Mouse (Mus musculus) olfactory bulb, adult 2 months (tissue): ENCODE measurements around the gene Psmf1. TPM values are rescaled to one million over a fixed set of nuclear protein-coding genes. Genes with fewer than 3 reads are reported as not detected.

Experiments used
- H3K27ac ChIP-seq: fragments of 200-500 bp; 2 replicates; pipeline ENCODE4 v1.5.1; 2012; ENCODE audit warnings: low read depth, low read length; ENCODE audit not compliant: insufficient read depth
- H3K4me1 ChIP-seq: fragments of 200-500 bp; 2 replicates; pipeline ENCODE4 v1.6.1; 2012; ENCODE audit warnings: low read length; ENCODE audit not compliant: control insufficient read depth, insufficient read depth
- H3K4me3 ChIP-seq: fragments of 200-500 bp; 2 replicates; pipeline ENCODE4 v1.5.1; 2012; ENCODE audit warnings: mild to moderate bottlenecking, low read depth, low read length, moderate library complexity; ENCODE audit not compliant: insufficient read depth
- CTCF ChIP-seq: fragments of 200-500 bp; IDR thresholded peaks from 2 replicates; pipeline ENCODE4 v1.5.1; 2012; ENCODE audit warnings: low read depth, mild to moderate bottlenecking, low read length, moderate library complexity; ENCODE audit not compliant: insufficient read depth
- POLR2A ChIP-seq: fragments of 200-500 bp; IDR thresholded peaks from 2 replicates; pipeline ENCODE4 v1.6.1; 2012; ENCODE audit warnings: mild to moderate bottlenecking, low read depth, low read length, moderate library complexity; ENCODE audit not compliant: insufficient read depth
- WGBS: fragments of 180-500 bp; shearing (Covaris S2); methylation state at CpG from one replicate; pipeline ENCODE4 v1.1.7; 2018; 5-methylcytosine and 5-hydroxymethylcytosine counted together
- polyA plus RNA-seq: library from polyadenylated mRNA; stranded (reverse); fragments of >200 nt; gene quantifications from 2 replicates; pipeline ENCODE4 v1.2.4, GENCODE M21; 2012; ENCODE audit warnings: low replicate concordance; ENCODE audit not compliant: missing spikeins, insufficient read depth, insufficient read length

The Psmf1 gene
- polyA plus RNA-seq, 1 experiment = not detected

DNA sequence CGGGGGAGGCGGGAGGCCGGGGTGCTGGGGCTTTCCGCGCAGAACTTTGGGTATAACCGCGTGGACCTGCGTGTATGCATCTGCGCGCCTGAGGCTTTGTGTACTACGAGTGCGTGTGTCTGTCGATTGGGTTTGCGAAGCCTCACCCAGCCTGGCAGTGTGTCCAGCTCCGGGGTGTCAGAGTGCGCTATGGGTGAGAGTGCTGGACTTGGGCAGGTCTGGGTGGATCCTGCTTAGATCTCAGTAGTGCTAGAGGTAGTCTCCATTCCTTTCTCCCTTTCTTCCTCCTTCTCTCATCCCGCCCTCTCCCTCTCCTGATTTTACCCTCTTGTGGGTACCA, 41.2 kb downstream of the Psmf1 start:
- WGBS = under 1% methylated on average over 17 of the region's 17 CpGs
- no peak overlapping the region for H3K27ac ChIP-seq
- TF ChIP-seq POLR2A (no peak), CTCF (no peak)
- H3K4me1 ChIP-seq = peaks cover 12% of the 10 kb centered on the region
- peak overlapping the region; percentile 69 for H3K4me3 ChIP-seq

GRCm38 (mm10) chr2:151702146-151702850, 41.7 kb downstream of the Psmf1 start:
- peaks cover 12% of the 10 kb centered on the region for H3K4me1 ChIP-seq
- 1% methylated on average over 91 of the region's 97 CpGs for WGBS
- H3K4me3 ChIP-seq = peak overlapping the region; percentile 69
- no peak overlapping the region for H3K27ac ChIP-seq
- TF ChIP-seq POLR2A = no peak
- TF ChIP-seq CTCF = no peak

- 15% methylated on average over 25 of the region's 25 CpGs for WGBS
- TF ChIP-seq CTCF (no peak), POLR2A (no peak)
- Histone ChIP-seq H3K4me3 (peak within 1 kb of the TSS; percentile 69), H3K4me1 (peaks cover 12% of the 10 kb centered on the region), H3K27ac (no peak within 1 kb of the TSS)
Measured at GRCm38 (mm10) chr2:151701231-151702145, 42.5 kb downstream of the Psmf1 start, which contains the start of gene Tmem74b. Gene Tmem74b (plus strand): TSS chr2:151702008.

DNA sequence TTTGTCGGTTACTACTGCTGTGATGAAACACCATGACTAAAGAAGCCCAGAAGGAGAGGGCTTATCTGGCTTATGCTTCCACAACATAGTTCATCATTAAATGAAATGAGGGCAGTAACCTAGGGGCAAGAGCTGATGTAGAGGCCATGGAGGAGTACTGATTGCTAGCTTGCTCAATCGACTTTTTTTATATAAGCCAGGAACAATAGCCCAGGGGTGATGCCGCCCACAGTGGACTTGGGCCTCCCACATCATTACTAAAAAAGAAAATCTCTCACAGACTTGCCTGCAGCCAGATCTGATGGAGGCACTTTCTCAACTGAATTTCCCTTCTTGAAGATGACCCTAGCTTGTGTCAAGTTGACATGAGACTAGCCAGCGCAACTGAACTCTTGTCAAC, 61.0 kb downstream of the Psmf1 start:
- no peak for TF ChIP-seq POLR2A
- no peak for TF ChIP-seq CTCF
- no peak overlapping the region for H3K4me3 ChIP-seq
- WGBS = 83% methylated on average over 4 of the region's 4 CpGs
- H3K4me1 ChIP-seq = no peaks in the 10 kb centered on the region
- no peak overlapping the region for H3K27ac ChIP-seq

GRCm38 (mm10) chr2:151682357-151682756, 61.6 kb downstream of the Psmf1 start:
- Histone ChIP-seq H3K4me3 (no peak overlapping the region), H3K27ac (no peak overlapping the region), H3K4me1 (no peaks in the 10 kb centered on the region)
- TF ChIP-seq POLR2A (no peak), CTCF (no peak)
- WGBS = 52% methylated on average over 3 of the region's 3 CpGs

DNA sequence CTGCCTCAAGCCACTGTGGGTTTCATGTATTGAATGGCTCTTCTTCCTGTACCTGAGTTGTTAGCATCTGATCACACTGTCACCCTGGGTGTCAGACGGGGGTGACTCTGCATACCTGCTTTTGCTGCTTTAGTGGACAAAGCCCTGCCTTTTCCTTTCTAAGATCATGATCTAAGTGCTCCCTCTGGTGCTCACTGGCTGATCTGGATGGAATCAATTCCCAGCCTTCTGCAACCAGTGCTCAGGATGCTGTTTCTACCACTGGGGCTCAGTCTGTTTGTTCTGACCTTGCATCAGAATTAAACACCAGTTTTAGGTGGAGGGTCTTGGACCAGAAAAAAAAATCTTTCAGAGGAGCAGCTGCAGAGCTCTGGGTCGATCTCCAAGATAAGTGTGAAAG, 67.8 kb downstream of the Psmf1 start:
- TF ChIP-seq POLR2A (no peak), CTCF (no peak)
- no peaks in the 10 kb centered on the region for H3K4me1 ChIP-seq
- 64% methylated on average over 2 of the region's 2 CpGs for WGBS
- no peak overlapping the region for H3K27ac ChIP-seq
- H3K4me3 ChIP-seq = no peak overlapping the region

DNA sequence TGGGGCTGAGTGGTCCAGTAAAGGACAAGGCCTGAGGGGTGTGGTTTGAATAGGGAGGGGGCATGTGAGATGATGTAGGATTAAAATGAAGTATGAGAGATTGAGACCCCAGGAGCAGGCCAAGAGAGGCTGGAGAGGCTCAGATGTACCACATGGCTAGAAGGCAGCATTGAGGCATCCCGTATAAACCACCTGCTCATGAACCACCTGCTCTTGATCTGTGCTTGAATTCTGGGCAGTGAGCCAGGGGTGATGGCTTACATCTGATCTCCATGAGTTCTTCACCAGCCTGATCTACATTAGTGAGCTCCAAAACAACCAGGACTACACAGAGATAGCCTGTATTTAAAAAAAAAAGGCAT, 73.0 kb downstream of the Psmf1 start:
- 0 out of 2 replicates have a peak, but pooled peaks cover 2% of the 10 kb centered on the region for H3K4me1 ChIP-seq
- H3K4me3 ChIP-seq = no peak overlapping the region
- TF ChIP-seq CTCF = no peak
- TF ChIP-seq POLR2A = no peak
- H3K27ac ChIP-seq = no peak overlapping the region
- WGBS = 75% methylated on average over 1 of the region's 1 CpGs

DNA sequence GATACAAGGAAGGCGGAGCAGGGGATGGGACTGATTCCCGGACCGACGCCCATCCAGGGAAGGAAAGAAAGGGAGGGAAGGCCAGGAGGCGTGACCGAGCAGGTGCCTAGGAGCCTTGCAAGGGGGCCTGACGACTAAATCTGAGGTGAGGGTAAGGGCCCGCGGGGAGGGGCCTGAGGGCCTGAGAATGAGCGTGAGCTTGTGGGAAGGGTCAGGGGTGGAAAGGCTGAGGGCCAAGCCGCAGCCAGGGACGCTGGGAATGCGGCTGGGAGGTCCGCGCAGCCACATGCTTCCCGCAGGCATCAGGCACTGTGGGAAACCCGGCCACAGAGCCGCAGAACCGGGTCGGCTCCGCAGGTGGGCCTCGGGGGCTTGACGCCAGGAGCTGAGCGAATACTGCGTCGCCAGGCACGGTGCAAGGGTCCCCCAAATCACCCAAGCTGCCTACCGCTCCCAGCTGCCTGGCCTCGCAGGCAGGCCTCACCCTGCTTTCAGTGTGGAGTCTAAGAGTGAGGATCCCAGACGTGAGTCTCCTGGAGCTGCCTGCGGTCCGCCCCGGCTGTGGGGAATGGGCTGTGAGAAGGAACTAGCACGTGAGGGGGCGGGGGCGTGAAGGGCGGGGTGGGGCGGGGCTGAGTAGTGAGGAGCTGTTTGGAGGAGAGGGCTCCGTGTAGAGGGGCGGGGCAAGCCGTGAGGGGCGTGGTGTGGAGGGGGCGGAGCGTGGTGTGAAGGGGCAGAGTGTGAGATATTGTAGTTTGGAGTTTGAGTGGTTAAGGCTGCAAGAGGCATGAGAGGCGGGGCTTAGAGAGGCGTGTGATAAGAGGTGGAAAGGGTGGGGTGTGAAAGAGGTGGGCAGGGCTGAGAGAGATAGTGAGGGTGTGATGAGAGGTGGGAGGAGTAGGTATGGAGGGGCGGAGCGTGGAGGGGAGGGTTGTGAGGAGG, 73.7 kb downstream of the Psmf1 start:
- no peak for TF ChIP-seq CTCF
- no peak for TF ChIP-seq POLR2A
- H3K4me1 ChIP-seq = 0 out of 2 replicates have a peak, but pooled peaks cover 2% of the 10 kb centered on the region
- no peak overlapping the region for H3K27ac ChIP-seq
- 39% methylated on average over 48 of the region's 48 CpGs for WGBS
- no peak overlapping the region for H3K4me3 ChIP-seq

DNA sequence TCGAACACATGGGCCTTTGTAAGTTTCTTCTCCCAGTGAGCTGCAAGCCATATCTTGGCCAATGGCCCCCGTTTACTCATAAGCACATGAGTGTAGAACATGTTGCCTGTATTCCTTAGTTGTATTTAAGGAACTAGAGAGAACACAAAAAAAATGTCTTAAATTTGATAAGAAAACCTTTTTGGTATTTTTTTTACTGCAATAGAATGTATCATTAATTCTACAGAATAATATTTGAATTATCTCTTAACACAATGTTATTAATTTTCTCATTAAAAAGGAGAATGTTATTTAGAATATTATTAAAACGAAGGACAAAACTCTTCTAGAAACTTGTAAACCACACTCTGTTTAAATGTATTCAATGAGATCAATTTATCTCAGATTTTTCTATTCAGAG, 75.6 kb downstream of the Psmf1 start, which contains the start of gene Rad21l:
Gene Rad21l (minus strand): TSS at position 101 of the 400 bp plus-strand sequence.
- Histone ChIP-seq H3K27ac (no peak within 1 kb of the TSS), H3K4me3 (no peak within 1 kb of the TSS), H3K4me1 (0 out of 2 replicates have a peak, but pooled peaks cover 2% of the 10 kb centered on the region)
- 74% methylated on average over 3 of the region's 3 CpGs for WGBS
- TF ChIP-seq POLR2A = no peak

Other genes starting within 250 kb of the Psmf1 start
- gene Fkbp1a, start 201.7 kb downstream of the Psmf1 start, polyA plus RNA-seq = 795 TPM in 1 of 2 replicates, not detected in the other
- not detected in 2 replicates for gene Sdcbp2, start 171.6 kb downstream of the Psmf1 start, polyA plus RNA-seq
- not detected in 2 replicates for gene Snph, start 111.6 kb downstream of the Psmf1 start, polyA plus RNA-seq
- gene Rad21l, start 75.7 kb downstream of the Psmf1 start, polyA plus RNA-seq = not detected in 2 replicates
- not detected in 2 replicates for gene Tmem74b, start 42.2 kb downstream of the Psmf1 start, polyA plus RNA-seq
- gene Rspo4, start 98.7 kb upstream of the Psmf1 start, polyA plus RNA-seq = not detected in 2 replicates
- gene Angpt4, start 167.0 kb upstream of the Psmf1 start, polyA plus RNA-seq = not detected in 2 replicates
- gene Fam110a, start 236.0 kb upstream of the Psmf1 start, polyA plus RNA-seq = not detected in 2 replicates